Mouse (Mus musculus) hindbrain, embryonic 15.5 days (tissue): ENCODE results near the gene Olfr455. TPM values are rescaled to one million over a fixed set of nuclear protein-coding genes. Genes with fewer than 3 reads are reported as not detected.

Experiments
- ATAC-seq: fragments of 200-750 bp; cut with Nextera tagmentation; 2 replicates; pipeline ENCODE4 v1.8.0; 2017; ENCODE audit warnings: low read depth, moderate number of reproducible peaks, moderate TSS enrichment; ENCODE audit not compliant: low FRiP score
- H3K27ac ChIP-seq: fragments of 300-500 bp; sonication (generic); replicated peaks from 2 replicates; pipeline ENCODE4 v1.5.1; 2015; ENCODE audit warnings: mild to moderate bottlenecking, inconsistent platforms
- H3K27me3 ChIP-seq: fragments of 300-500 bp; sonication (generic); 2 replicates; pipeline ENCODE4 v1.6.1; 2015; ENCODE audit warnings: control low read depth, inconsistent platforms
- H3K36me3 ChIP-seq: fragments of 300-500 bp; sonication (generic); 2 replicates; pipeline ENCODE4 v1.6.1; 2015; ENCODE audit warnings: control low read depth, inconsistent platforms
- H3K4me1 ChIP-seq: fragments of 300-500 bp; sonication (generic); replicated peaks from 2 replicates; pipeline ENCODE4 v1.6.1; 2015; ENCODE audit warnings: control low read depth, inconsistent platforms
- H3K4me2 ChIP-seq: fragments of 300-500 bp; sonication (generic); 2 replicates; pipeline ENCODE4 v1.6.1; 2015; ENCODE audit warnings: moderate library complexity, mild to moderate bottlenecking, inconsistent platforms
- H3K4me3 ChIP-seq: fragments of 300-500 bp; sonication (generic); 2 replicates; pipeline ENCODE4 v1.5.1; 2015; ENCODE audit warnings: mild to moderate bottlenecking, inconsistent platforms
- H3K9ac ChIP-seq: fragments of 300-500 bp; sonication (generic); 2 replicates; pipeline ENCODE4 v1.6.1; 2015; ENCODE audit warnings: inconsistent platforms
- H3K9me3 ChIP-seq: fragments of 300-500 bp; sonication (generic); 2 replicates; pipeline ENCODE4 v1.6.1; 2016; ENCODE audit warnings: control low read depth, inconsistent platforms
- WGBS: fragments of 180-500 bp; shearing (Covaris S2); methylation state at CpG from one replicate; pipeline ENCODE4 v1.1.7; 2015; 5-methylcytosine and 5-hydroxymethylcytosine counted together
- polyA plus RNA-seq: library from polyadenylated mRNA; unstranded; fragments of >200 nt; fragmentation: Nextera tagmentation; extraction: Ambion mirVana; gene quantifications from 2 replicates; pipeline ENCODE4 v1.2.1, GENCODE M21; 2015

The Olfr455 gene
- polyA plus RNA-seq, 1 experiment from 2014 or later: not detected

GRCm38 (mm10) chr6:42546180-42546579, 1.2 kb downstream of the Olfr455 start:
- H3K9ac ChIP-seq: no peak overlapping the region
- no peaks in the 10 kb centered on the region for H3K36me3 ChIP-seq
- ATAC-seq: no peak
- no peaks in the 10 kb centered on the region for H3K9me3 ChIP-seq
- no peak overlapping the region for H3K4me3 ChIP-seq
- no peaks in the 10 kb centered on the region for H3K4me1 ChIP-seq
- no peak overlapping the region for H3K27ac ChIP-seq
- no peak overlapping the region for H3K4me2 ChIP-seq
- H3K27me3 ChIP-seq: no peaks in the 10 kb centered on the region
- 91% methylated on average over 2 of the region's 2 CpGs for WGBS

- no peak for ATAC-seq
- Histone ChIP-seq H3K4me2 (no peak overlapping the region), H3K27me3 (no peaks in the 10 kb centered on the region), H3K9me3 (no peaks in the 10 kb centered on the region), H3K4me1 (no peaks in the 10 kb centered on the region), H3K4me3 (no peak overlapping the region), H3K27ac (no peak overlapping the region), H3K36me3 (no peaks in the 10 kb centered on the region), H3K9ac (no peak overlapping the region)
- 60% methylated on average over 2 of the region's 2 CpGs for WGBS
Observed at GRCm38 (mm10) chr6:42545451-42545885, 1.9 kb downstream of the Olfr455 start.

- Histone ChIP-seq H3K36me3 (no peaks in the 10 kb centered on the region), H3K9me3 (no peaks in the 10 kb centered on the region), H3K9ac (no peak overlapping the region), H3K4me2 (no peak overlapping the region), H3K27me3 (no peaks in the 10 kb centered on the region), H3K4me3 (no peak overlapping the region), H3K4me1 (no peaks in the 10 kb centered on the region), H3K27ac (no peak overlapping the region)
- 68% methylated on average over 1 of the region's 1 CpGs for WGBS
- no peak for ATAC-seq
Observed at GRCm38 (mm10) chr6:42544846-42545245, 2.5 kb downstream of the Olfr455 start.

- no peaks in the 10 kb centered on the region for H3K27me3 ChIP-seq
- no peaks in the 10 kb centered on the region for H3K36me3 ChIP-seq
- no peak overlapping the region for H3K4me3 ChIP-seq
- H3K27ac ChIP-seq: no peak overlapping the region
- H3K4me1 ChIP-seq: no peaks in the 10 kb centered on the region
- no peak for ATAC-seq
- no peaks in the 10 kb centered on the region for H3K9me3 ChIP-seq
- WGBS: 76% methylated on average over 4 of the region's 4 CpGs
- H3K9ac ChIP-seq: no peak overlapping the region
- no peak overlapping the region for H3K4me2 ChIP-seq
Observed at GRCm38 (mm10) chr6:42542036-42543031, 5.1 kb downstream of the Olfr455 start.

DNA sequence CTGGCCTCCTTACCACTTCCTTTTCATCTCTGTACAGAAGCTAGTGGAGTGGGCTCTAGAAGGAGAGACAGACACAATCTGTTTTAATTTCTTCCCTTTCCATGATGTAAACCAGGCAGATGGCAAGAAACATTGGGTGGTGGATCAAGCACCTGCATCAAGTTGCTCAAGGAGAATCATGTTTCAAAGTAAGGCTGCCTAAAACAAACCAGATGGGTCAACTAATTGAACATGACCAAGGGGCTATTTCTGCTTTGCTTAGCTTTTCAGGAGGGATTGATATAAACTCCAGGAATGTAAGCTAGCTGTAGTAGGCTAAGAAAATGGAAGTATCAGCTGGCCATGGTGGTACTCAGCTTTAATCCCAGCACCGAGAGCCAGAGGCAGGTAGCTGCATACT, 6.7 kb downstream of the Olfr455 start:
- Histone ChIP-seq H3K9me3 (no peaks in the 10 kb centered on the region), H3K9ac (no peak overlapping the region), H3K27me3 (no peaks in the 10 kb centered on the region), H3K4me1 (no peaks in the 10 kb centered on the region), H3K4me3 (no peak overlapping the region), H3K4me2 (no peak overlapping the region), H3K36me3 (no peaks in the 10 kb centered on the region), H3K27ac (no peak overlapping the region)
- WGBS: 83% methylated on average over 1 of the region's 1 CpGs
- no peak for ATAC-seq

DNA sequence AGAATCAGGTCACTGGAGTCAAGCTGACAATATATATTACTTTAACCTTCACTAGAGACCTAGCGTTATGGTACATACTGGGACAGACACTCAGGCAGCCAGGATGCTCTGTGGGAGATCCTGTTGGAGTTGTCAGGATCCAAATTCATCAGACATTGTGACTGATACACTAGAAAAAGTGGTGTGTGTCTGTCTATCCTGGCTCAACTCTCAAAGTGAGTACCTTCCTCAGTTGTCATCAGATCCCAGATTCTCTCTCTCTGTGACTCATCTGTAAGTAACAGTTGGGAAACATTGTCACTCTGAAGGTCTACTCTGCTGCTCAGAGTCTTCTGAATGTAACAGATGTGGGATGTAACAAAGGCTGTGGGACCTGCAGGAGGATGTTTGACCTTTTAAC, 7.7 kb downstream of the Olfr455 start:
- ATAC-seq: no peak
- H3K4me1 ChIP-seq: no peaks in the 10 kb centered on the region

GRCm38 (mm10) chr6:42513461-42513860, 33.9 kb downstream of the Olfr455 start:
- H3K9ac ChIP-seq: no peak overlapping the region

More for the DNA sequence above, 7.7 kb downstream of the Olfr455 start:
- Histone ChIP-seq H3K27me3 (no peaks in the 10 kb centered on the region), H3K27ac (no peak overlapping the region), H3K4me2 (no peak overlapping the region), H3K4me3 (no peak overlapping the region), H3K36me3 (no peaks in the 10 kb centered on the region), H3K9ac (no peak overlapping the region), H3K9me3 (no peaks in the 10 kb centered on the region)
- WGBS: 80% methylated on average over 1 of the region's 1 CpGs

DNA sequence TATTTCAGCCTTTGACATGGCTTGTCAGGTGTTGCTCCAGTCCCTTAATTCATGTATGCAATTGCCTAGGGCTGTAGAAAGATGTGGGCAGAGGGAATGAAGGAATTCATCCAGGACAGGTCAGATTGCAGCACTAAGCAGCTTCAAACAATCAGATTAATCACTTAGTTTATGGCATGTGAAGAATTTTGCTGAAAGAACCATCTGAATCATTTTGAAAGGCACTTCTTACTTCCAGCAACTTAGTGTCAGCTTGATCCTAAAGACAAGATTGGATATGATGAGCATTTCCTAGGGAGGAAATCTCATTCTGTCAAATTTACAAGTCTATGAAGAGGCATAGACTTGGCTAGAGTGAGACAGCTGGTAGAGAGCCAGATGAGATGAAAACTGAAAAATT, 38.1 kb downstream of the Olfr455 start:
- H3K4me2 ChIP-seq: no peak overlapping the region
- no peak overlapping the region for H3K27ac ChIP-seq
- no peak for ATAC-seq
- no peak overlapping the region for H3K4me3 ChIP-seq
- H3K36me3 ChIP-seq: no peaks in the 10 kb centered on the region
- H3K4me1 ChIP-seq: no peaks in the 10 kb centered on the region
- H3K9ac ChIP-seq: no peak overlapping the region
- no peaks in the 10 kb centered on the region for H3K9me3 ChIP-seq
- H3K27me3 ChIP-seq: no peaks in the 10 kb centered on the region

More at GRCm38 (mm10) chr6:42513461-42513860, 33.9 kb downstream of the Olfr455 start:
- no peak for ATAC-seq
- H3K9me3 ChIP-seq: no peaks in the 10 kb centered on the region
- no peak overlapping the region for H3K27ac ChIP-seq
- H3K4me1 ChIP-seq: no peaks in the 10 kb centered on the region
- no peaks in the 10 kb centered on the region for H3K36me3 ChIP-seq
- no peak overlapping the region for H3K4me3 ChIP-seq
- WGBS: 87% methylated on average over 1 of the region's 1 CpGs
- no peak overlapping the region for H3K4me2 ChIP-seq
- no peaks in the 10 kb centered on the region for H3K27me3 ChIP-seq

- Histone ChIP-seq H3K36me3 (no peaks in the 10 kb centered on the region), H3K27ac (no peak overlapping the region), H3K9ac (no peak overlapping the region), H3K4me1 (no peaks in the 10 kb centered on the region), H3K4me2 (no peak overlapping the region), H3K27me3 (no peaks in the 10 kb centered on the region), H3K4me3 (no peak overlapping the region), H3K9me3 (no peaks in the 10 kb centered on the region)
- ATAC-seq: no peak
- 78% methylated on average over 2 of the region's 2 CpGs for WGBS
Observed at GRCm38 (mm10) chr6:42503478-42503877, 43.9 kb downstream of the Olfr455 start.

- Histone ChIP-seq H3K36me3 (no peaks in the 10 kb centered on the region), H3K27ac (no peak overlapping the region), H3K4me3 (no peak overlapping the region), H3K4me2 (no peak overlapping the region), H3K9ac (no peak overlapping the region), H3K4me1 (no peaks in the 10 kb centered on the region), H3K27me3 (no peaks in the 10 kb centered on the region), H3K9me3 (no peaks in the 10 kb centered on the region)
- ATAC-seq: no peak
- 83% methylated on average over 1 of the region's 1 CpGs for WGBS
Observed at GRCm38 (mm10) chr6:42489731-42490130, 57.7 kb downstream of the Olfr455 start.

DNA sequence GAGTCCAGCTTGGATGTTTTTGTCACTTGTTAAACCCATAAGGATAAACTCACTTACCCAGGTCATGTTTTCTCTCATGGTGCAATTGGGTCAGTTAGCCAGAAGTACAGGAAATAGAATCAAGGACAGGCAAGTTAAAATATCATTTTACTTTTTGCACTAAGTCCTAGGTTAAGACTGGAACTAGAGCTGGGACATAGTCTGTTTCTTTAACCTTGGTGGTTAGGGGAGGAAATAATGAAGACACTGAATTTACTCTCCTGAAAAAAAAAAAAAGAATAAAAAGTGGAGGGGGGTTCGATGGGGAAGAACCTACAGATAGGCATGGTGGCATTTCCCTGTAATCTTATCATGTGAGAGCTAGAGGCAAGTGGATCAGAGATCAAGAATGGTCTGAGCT, 60.3 kb downstream of the Olfr455 start, which contains the start of gene Olfr456:
Gene Olfr456 (minus strand): TSS at position 101 of the 400 bp plus-strand sequence.
- no peaks in the 10 kb centered on the region for H3K27me3 ChIP-seq
- H3K9me3 ChIP-seq: no peaks in the 10 kb centered on the region
- H3K4me3 ChIP-seq: no peak within 1 kb of the TSS
- no peak within 1 kb of the TSS for H3K27ac ChIP-seq
- WGBS: 97% methylated on average over 1 of the region's 1 CpGs
- H3K9ac ChIP-seq: no peak within 1 kb of the TSS
- H3K4me2 ChIP-seq: no peak within 1 kb of the TSS
- no peaks in the 10 kb centered on the region for H3K4me1 ChIP-seq
- H3K36me3 ChIP-seq: no peaks in the 10 kb centered on the region
- ATAC-seq: no peak
